Mouse (Mus musculus) heart, postnatal 36 days (tissue): ENCODE data around the gene Spib. TPM values are rescaled to one million over a fixed set of nuclear protein-coding genes. Genes with fewer than 3 reads are reported as not detected.
A peak's percentile ranks its signal among the peaks of the same experiment; 100 is the strongest.

Source experiments
- DNase-seq, 2 experiments: peaks; one replicate each; pipeline ENCODE4 v3.0.0; 2021 to 2022
- intact Hi-C: fragments of 180-260 bp; cut with DNase I; formaldehyde crosslinking; loops from one replicate; pipeline ENCODE4 v1.15.1; 2025
- total RNA-seq, 2 experiments: library from RNA; stranded (reverse); gene quantifications; 2 replicates each; pipeline ENCODE4 v1.2.3; 2021

Gene Spib
- total RNA-seq, 2 experiments from 2014 or later, result 0.31 to 0.51 TPM

- intact Hi-C loops, result loop anchor here (2.0 kb wide), 1 partner anchor 13 kb away; no protein-coding TSS in a partner anchor
Measured at GRCm38 (mm10) chr7:44529518-44529917, 2.4 kb downstream of the Spib start.

DNA sequence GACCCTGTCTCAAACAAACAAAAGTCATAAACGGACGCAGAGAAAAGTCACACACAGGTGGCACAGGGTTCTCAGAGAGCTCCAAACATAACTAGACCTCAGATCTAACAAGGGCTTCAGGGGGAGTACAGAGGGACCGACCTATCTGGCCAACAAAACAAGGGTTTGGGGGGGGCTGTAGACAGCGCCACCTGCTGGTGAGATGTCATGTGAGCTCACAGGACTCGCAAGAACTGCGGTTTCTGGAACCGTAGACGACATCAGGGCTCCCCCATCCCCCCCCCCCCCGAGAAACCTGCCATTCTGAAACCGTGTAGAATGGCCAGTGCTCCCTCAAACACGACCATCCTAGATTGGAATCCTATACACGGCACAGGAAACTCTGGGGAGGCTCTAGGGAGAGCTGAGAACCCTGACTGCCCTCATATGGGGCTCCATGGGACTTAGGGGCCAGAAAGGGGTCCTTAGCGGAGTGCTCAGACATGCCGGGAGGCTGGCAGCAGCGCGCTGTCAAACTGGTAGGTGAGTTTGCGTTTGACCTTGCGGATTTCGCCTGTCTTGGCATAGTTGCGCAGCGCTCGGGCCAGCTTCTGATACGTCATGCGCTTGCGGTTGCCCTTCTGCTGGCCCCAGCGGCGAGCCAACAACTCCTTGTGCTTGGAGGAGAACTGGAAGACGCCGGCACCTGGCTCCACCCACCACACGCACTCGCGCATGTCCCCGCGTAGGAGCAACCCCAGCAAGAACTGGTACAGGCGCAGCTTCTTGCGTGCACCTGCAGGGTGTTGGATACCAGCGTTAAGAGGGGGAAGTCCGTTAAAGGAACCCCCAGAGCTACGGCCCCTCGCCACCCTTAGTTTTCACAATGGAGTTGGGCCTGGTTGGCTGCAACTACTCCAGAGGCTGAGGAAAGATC is 4.1 kb downstream of the Spib start:
- peak; percentile 67 to 78 for DNase-seq
- intact Hi-C loops, result loop anchor here (2.0 kb wide), 1 partner anchor 15 kb away; no protein-coding TSS in a partner anchor

More at GRCm38 (mm10) chr7:44529518-44529917, 2.4 kb downstream of the Spib start:
- no peak for DNase-seq

GRCm38 (mm10) chr7:44526414-44527154 is 5.3 kb downstream of the Spib start:
- intact Hi-C loops, result no loop called here
- DNase-seq, result no peak

GRCm38 (mm10) chr7:44525126-44525832 is 6.6 kb downstream of the Spib start:
- intact Hi-C loops, result no loop called here
- DNase-seq, result peak; percentile 90

- intact Hi-C loops, result loop anchor here (5.0 kb wide), 1 partner anchor 123 kb away; no protein-coding TSS in a partner anchor
- DNase-seq, result peak; percentile 31 to 36
Measured at GRCm38 (mm10) chr7:44524502-44524901, 7.4 kb downstream of the Spib start, which contains the start of gene Mybpc2. Mybpc2 (minus strand) TSS chr7:44524656.

- no peak for DNase-seq
- intact Hi-C loops, result loop anchor here (1.0 to 5.0 kb wide), 2 partner anchors 26 to 124 kb away; no protein-coding TSS in a partner anchor
Measured at GRCm38 (mm10) chr7:44523056-44523455, 8.8 kb downstream of the Spib start.

DNA sequence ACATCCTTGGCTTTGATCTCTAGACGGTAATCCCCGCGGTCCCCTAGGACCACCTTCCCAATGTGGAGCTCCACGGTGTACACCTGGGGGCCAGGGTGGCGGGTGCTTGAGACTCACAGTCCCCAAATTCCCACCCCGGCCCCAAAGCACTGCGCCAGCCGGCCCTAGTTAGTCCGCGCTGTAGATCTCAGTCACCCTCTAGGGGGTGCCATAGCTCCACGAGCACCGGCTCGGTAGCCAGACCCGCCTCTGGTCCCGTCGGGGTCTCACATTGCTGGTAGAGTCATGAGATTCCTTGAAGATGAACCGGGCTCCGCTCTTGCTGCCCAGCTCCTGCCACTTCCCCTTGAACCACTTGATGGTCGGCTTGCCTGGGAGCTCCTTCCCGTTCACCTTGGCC is 10.2 kb downstream of the Spib start:
- intact Hi-C loops, result loop anchor here (1.0 to 5.0 kb wide), 2 partner anchors 40 to 126 kb away; no protein-coding TSS in a partner anchor
- peak; percentile 55 to 65 for DNase-seq

DNA sequence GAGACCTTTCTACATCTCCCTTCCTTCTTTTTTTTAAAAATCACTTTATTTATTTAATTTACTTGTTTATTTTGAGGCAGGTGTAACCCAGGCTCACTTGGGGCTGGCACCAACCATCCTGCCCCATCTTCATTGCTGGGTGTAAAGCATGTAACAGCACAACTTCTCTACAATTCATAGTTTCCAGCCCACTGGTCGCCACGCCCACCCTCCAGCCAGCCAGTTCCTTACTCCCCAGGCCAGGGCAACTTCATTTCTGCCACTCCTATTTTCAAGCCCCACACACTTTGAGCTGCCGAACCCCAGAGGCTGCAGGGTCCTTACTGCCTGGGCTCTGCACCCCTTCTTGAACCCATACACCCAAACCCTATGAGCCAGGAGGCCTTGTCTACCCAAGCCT is 10.9 kb downstream of the Spib start:
- intact Hi-C loops, result loop anchor here (1.0 to 5.0 kb wide), 2 partner anchors 40 to 126 kb away; no protein-coding TSS in a partner anchor
- no peak for DNase-seq

DNA sequence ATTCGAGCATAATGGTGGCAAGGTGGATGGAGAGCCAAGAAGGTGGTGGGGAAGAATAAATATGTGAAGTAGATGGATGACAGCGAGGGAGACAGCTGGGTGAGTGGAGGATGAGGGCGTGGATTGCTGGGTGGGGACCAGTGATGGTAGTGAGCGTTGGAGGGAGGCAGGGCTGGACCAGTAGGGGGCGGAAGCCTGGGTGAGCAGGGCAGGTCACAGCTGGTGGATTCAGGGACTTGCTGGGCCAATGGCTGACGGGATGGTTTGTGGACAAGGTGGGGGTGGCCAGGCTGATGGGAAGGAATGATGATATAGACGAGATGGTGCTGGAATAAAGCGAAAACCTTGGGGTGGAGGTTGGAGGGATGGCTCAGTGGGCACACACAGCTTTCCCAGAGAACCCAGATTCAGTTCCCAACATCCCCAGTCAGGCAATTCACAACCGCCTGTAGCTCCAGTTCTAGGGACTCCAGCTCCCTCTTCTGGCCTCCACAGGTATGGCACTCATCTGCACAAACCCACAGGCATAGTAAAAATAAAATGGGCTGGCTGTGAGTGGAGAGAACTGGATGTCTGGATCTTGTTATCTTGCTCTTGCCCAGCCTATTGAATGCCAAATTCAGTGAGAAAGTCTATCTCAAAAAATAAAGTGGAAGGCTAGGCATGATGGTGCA is 12.5 kb downstream of the Spib start:
- no peak for DNase-seq
- intact Hi-C loops, result no loop called here

- intact Hi-C loops, result no loop called here
- no peak for DNase-seq
Measured at GRCm38 (mm10) chr7:44507491-44507890, 24.4 kb downstream of the Spib start.

DNA sequence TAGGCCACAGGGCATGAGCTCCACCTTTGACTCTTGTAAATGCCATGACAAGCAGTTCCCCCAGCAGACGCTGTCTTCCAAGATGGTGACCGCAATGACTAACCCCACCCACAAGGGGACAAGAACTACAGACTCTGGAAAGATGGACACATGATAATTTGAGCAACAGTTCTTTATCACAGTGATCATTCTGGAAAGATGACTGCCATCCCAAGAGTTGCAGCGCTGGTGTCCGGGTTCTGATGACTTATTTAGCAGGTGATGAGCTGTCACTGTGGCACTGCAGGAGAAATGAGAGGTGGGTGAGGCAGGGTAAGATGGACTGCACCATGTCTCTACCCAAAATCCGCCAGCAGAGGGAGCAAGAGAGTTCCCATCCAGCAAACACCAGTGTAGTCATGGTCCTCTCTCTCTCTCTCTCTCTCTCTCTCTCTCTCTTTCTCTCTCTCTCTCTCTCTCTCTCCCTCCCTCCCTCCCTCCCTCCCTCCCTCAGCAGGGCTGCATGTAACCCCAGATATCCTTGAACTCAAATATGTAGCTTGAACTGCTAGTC is 30.2 kb downstream of the Spib start:
- peak; percentile 56 to 76 for DNase-seq

GRCm38 (mm10) chr7:44500046-44500445 is 31.8 kb downstream of the Spib start:
- no peak for DNase-seq

More for the DNA sequence above, 30.2 kb downstream of the Spib start:
- intact Hi-C loops, result loop anchor here (1.0 kb wide), 2 partner anchors 49 to 60 kb away; no protein-coding TSS in a partner anchor

DNA sequence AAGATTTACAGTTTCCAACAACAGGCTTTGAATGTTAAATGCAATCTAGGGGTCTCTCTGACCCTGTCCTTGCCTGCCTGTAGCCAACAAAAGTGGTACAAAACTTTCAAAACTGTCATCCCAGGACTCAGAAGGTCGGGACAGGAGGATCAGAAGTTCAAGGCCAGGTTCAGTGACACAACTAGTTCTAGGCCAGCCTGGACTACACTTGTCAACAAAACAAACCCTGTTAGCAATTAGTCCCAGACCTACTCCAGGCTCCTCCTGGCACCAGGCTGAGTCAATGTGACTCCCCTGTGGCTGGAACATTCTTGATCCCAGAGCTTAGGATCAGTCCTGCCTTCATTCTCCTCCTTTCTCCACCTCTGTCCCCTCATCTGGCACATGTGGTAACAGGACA is 32.9 kb downstream of the Spib start:
- intact Hi-C loops, result no loop called here
- DNase-seq, result no peak

More at GRCm38 (mm10) chr7:44500046-44500445, 31.8 kb downstream of the Spib start:
- intact Hi-C loops, result no loop called here

- DNase-seq, result no peak
- intact Hi-C loops, result no loop called here
Measured at GRCm38 (mm10) chr7:44497361-44498055, 34.4 kb downstream of the Spib start.

- DNase-seq, result no peak
- intact Hi-C loops, result no loop called here
Measured at GRCm38 (mm10) chr7:44496771-44497109, 35.1 kb downstream of the Spib start.

GRCm38 (mm10) chr7:44495992-44496770 is 35.7 kb downstream of the Spib start, which contains the start of the genes Emc10 and Fam71e1:
Emc10 (minus strand) TSS chr7:44496529.
Fam71e1 (plus strand) TSS chr7:44496581.
- intact Hi-C loops, result loop anchor here (2.0 kb wide), 1 partner anchor 29 kb away; the partner anchor contains the start of gene Josd2
- peak; percentile 96 to 98 for DNase-seq

DNA sequence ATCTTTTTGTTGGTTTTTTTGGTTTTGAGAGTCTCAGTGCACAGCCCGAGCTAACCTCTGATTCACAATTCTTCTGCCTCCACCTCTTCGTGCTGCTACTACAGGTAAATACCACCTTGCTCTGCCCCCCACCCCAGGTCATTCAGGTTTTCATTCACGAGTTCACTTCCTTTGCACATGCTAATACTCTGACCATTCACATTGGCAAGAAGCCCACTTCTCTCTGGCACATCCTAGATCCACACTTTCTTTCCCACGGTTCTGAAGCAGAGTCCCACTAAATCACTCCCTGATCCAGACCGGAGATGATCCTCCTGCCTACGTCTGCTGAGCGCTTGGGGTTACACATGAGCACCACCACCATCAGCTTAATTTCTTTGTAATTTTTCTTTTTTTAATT is 36.8 kb downstream of the Spib start:
- intact Hi-C loops, result loop anchor here (2.0 kb wide), 1 partner anchor 28 kb away; the partner anchor contains the start of gene Josd2
- DNase-seq, result no peak

- intact Hi-C loops, result loop anchor here (2.0 kb wide), 1 partner anchor 28 kb away; the partner anchor contains the start of gene Josd2
- DNase-seq, result no peak
Measured at GRCm38 (mm10) chr7:44494681-44495080, 37.2 kb downstream of the Spib start.
